Mouse (Mus musculus): ENCODE results near the gene Polr2e.

The Polr2e gene

GRCm38 (mm10) chr10:80033511-80034391 is 5.8 kb downstream of the Polr2e start:
- DNase-seq, result peak; percentile 56 to 57

GRCm38 (mm10) chr10:80032799-80033480 is 6.7 kb downstream of the Polr2e start:
- no peak for DNase-seq

GRCm38 (mm10) chr10:80030736-80031135 is 8.9 kb downstream of the Polr2e start:
- no peak for DNase-seq

GRCm38 (mm10) chr10:80030191-80030590 is 9.4 kb downstream of the Polr2e start:
- DNase-seq, result no peak

GRCm38 (mm10) chr10:80028521-80028846 is 11.1 kb downstream of the Polr2e start:
- DNase-seq, result no peak

GRCm38 (mm10) chr10:80027681-80028520 is 11.7 kb downstream of the Polr2e start:
- DNase-seq, result no peak

- DNase-seq, result no peak
Observed at GRCm38 (mm10) chr10:80025889-80026288, 13.7 kb downstream of the Polr2e start.

GRCm38 (mm10) chr10:80025463-80025862 is 14.1 kb downstream of the Polr2e start:
- DNase-seq, result no peak

GRCm38 (mm10) chr10:80025044-80025347 is 14.6 kb downstream of the Polr2e start:
- DNase-seq, result no peak

- no peak for DNase-seq
Observed at GRCm38 (mm10) chr10:80024229-80025043, 15.2 kb downstream of the Polr2e start.

- DNase-seq, result no peak
Observed at GRCm38 (mm10) chr10:80023758-80024157, 15.8 kb downstream of the Polr2e start.

- DNase-seq, result no peak
Observed at GRCm38 (mm10) chr10:80022806-80023205, 16.8 kb downstream of the Polr2e start.

GRCm38 (mm10) chr10:80022164-80022563 is 17.4 kb downstream of the Polr2e start:
- DNase-seq, result no peak

GRCm38 (mm10) chr10:80021320-80021641 is 18.3 kb downstream of the Polr2e start:
- no peak for DNase-seq

GRCm38 (mm10) chr10:80020603-80021319 is 18.8 kb downstream of the Polr2e start:
- no peak for DNase-seq

GRCm38 (mm10) chr10:80020191-80020590 is 19.4 kb downstream of the Polr2e start:
- no peak for DNase-seq

GRCm38 (mm10) chr10:80019471-80020131 is 20.0 kb downstream of the Polr2e start:
- DNase-seq, result no peak

- no peak for DNase-seq
Observed at GRCm38 (mm10) chr10:80018739-80019297, 20.8 kb downstream of the Polr2e start.

- DNase-seq, result no peak
Observed at GRCm38 (mm10) chr10:80017771-80018170, 21.8 kb downstream of the Polr2e start.

GRCm38 (mm10) chr10:80017361-80017760 is 22.2 kb downstream of the Polr2e start:
- no peak for DNase-seq

- DNase-seq, result no peak
Observed at GRCm38 (mm10) chr10:80016931-80017330, 22.7 kb downstream of the Polr2e start.

Measured in cerebellum, postnatal 14 days (tissue).